Mouse (Mus musculus) lung, embryonic 15.5 days (tissue): ENCODE data around the gene Gm28047. TPM values are rescaled to one million over a fixed set of nuclear protein-coding genes. Genes with fewer than 3 reads are reported as not detected.

Experiments
- ATAC-seq: fragments of 200-750 bp; cut with Nextera tagmentation; 2 replicates; pipeline ENCODE4 v1.8.0; 2017; ENCODE audit warnings: moderate number of reproducible peaks, borderline replicate concordance; ENCODE audit not compliant: low FRiP score, low TSS enrichment; ENCODE audit errors: extremely low read depth
- H3K27ac ChIP-seq: fragments of 300-500 bp; sonication (generic); 2 replicates; pipeline ENCODE4 v1.5.1; 2015; ENCODE audit warnings: moderate library complexity, mild to moderate bottlenecking, inconsistent platforms
- H3K27me3 ChIP-seq: fragments of 300-500 bp; sonication (generic); 2 replicates; pipeline ENCODE4 v1.6.1; 2015; ENCODE audit warnings: inconsistent platforms
- H3K36me3 ChIP-seq: fragments of 300-500 bp; sonication (generic); 2 replicates; pipeline ENCODE4 v1.6.1; 2015; ENCODE audit warnings: inconsistent platforms
- H3K4me1 ChIP-seq: fragments of 300-500 bp; sonication (generic); 2 replicates; pipeline ENCODE4 v1.6.1; 2015; ENCODE audit warnings: inconsistent platforms
- H3K4me2 ChIP-seq: fragments of 300-500 bp; sonication (generic); 2 replicates; pipeline ENCODE4 v1.6.1; 2015; ENCODE audit warnings: inconsistent platforms, mild to moderate bottlenecking, moderate library complexity
- H3K4me3 ChIP-seq: fragments of 300-500 bp; sonication (generic); 2 replicates; pipeline ENCODE4 v1.5.1; 2015; ENCODE audit warnings: mild to moderate bottlenecking, inconsistent platforms
- H3K9ac ChIP-seq: fragments of 300-500 bp; sonication (generic); 2 replicates; pipeline ENCODE4 v1.6.1; 2015; ENCODE audit warnings: inconsistent platforms
- H3K9me3 ChIP-seq: fragments of 300-500 bp; sonication (generic); 2 replicates; pipeline ENCODE4 v1.6.1; 2016; ENCODE audit warnings: inconsistent platforms
- WGBS: fragments of 180-500 bp; shearing (Covaris S2); methylation state at CpG from one replicate; pipeline ENCODE4 v1.1.7; 2015; 5-methylcytosine and 5-hydroxymethylcytosine counted together
- polyA plus RNA-seq: library from polyadenylated mRNA; unstranded; fragments of >200 nt; fragmentation: Nextera tagmentation; extraction: Ambion mirVana; gene quantifications from 2 replicates; pipeline ENCODE4 v1.2.1, GENCODE M21; 2015

Gene Gm28047
- polyA plus RNA-seq, 1 experiment from 2014 or later: not detected

DNA sequence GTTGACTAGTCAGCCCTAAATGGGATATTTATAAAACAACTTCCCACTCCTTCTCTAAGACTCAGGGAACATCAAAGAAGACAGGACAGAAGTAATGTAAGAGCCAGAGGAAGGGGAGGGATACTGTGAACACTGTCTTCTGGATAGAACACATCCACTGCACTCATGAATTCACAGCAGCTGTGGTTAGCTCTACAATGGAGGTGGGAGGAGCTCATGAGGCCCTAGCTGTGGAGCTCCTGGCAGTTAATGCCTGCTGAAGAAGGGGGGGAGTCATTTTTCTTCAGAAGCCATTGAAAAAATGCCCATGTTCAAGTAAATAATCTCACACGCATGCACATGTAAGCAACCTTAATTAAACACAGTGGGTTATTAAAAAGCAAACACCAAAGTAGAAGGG is 47.9 kb downstream of the Gm28047 start:
- H3K4me1 ChIP-seq: no peaks in the 10 kb centered on the region
- no peak overlapping the region for H3K27ac ChIP-seq
- ATAC-seq: no peak
- H3K36me3 ChIP-seq: no peaks in the 10 kb centered on the region
- H3K4me3 ChIP-seq: no peak overlapping the region
- H3K27me3 ChIP-seq: no peaks in the 10 kb centered on the region
- H3K4me2 ChIP-seq: no peak overlapping the region
- H3K9me3 ChIP-seq: no peaks in the 10 kb centered on the region
- H3K9ac ChIP-seq: no peak overlapping the region
- WGBS: 82% methylated on average over 1 of the region's 1 CpGs

DNA sequence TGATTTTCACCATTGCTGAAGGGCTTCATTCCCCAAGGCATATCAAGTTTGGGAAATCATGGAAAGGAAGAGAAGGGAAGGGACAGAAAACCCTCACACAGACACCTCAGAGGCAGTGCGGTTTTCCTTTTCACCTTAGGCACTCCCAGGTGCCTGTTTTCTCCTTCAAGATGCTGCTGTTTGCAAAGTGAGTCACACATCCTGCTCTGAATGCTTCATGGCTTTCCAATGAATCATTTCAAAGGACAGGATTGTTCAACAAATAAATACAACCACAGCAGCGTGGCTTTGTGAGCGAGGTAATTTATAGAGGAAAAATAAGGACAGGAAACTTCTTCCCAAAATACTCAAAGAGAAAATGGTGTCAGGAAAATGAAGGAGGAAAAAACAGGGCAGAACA is 52.8 kb downstream of the Gm28047 start:
- no peaks in the 10 kb centered on the region for H3K36me3 ChIP-seq
- H3K4me2 ChIP-seq: no peak overlapping the region
- H3K4me1 ChIP-seq: no peaks in the 10 kb centered on the region
- WGBS: 50% methylated on average over 3 of the region's 3 CpGs
- ATAC-seq: no peak
- H3K27me3 ChIP-seq: no peaks in the 10 kb centered on the region
- no peak overlapping the region for H3K9ac ChIP-seq
- H3K4me3 ChIP-seq: no peak overlapping the region
- H3K27ac ChIP-seq: no peak overlapping the region
- no peaks in the 10 kb centered on the region for H3K9me3 ChIP-seq

DNA sequence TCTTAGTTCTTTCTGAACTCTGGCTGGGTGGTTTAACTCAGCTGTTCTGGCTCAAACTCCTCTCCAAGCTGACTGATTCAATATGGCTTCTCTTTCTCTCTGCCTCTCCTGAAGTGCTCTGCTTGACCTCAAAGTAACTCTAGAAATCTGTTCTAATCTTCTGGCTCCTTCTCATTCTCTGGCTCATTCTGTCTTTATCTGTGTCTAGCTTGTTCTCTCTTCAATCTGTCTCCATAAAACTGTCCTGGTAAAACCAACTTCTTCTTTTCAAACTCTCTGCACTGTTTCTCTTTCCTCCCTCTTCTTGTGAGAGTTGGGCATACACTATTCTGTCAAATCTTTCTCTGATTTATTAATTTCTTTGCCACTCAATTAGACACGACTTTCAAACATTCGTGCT is 57.0 kb downstream of the Gm28047 start:
- H3K27ac ChIP-seq: no peak overlapping the region
- peaks cover 3% of the 10 kb centered on the region; the same call in 1 of the 2 replicates for H3K36me3 ChIP-seq
- H3K4me3 ChIP-seq: no peak overlapping the region
- no peaks in the 10 kb centered on the region for H3K9me3 ChIP-seq
- no peaks in the 10 kb centered on the region for H3K27me3 ChIP-seq
- H3K4me2 ChIP-seq: no peak overlapping the region
- no peaks in the 10 kb centered on the region for H3K4me1 ChIP-seq
- ATAC-seq: no peak
- WGBS: 69% methylated on average over 2 of the region's 2 CpGs
- no peak overlapping the region for H3K9ac ChIP-seq

DNA sequence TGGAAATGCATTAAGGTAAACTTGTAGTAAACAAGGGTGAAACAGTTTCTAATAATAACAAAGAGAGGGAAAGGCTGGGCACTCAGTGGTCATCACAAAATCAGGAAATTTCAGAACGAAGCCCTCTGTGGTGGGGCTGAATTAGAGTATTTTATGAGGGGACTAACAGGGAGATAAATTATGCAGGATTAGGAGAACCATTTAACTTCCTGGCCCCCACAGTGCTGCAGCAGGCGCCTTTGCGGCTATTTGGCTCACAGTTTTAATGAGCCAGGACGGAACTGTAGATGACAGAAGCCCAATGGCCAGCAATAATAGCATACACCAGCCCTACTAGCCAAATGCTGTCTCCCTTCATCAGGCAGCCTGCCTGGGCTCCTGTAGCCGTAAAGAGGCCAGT is 61.2 kb downstream of the Gm28047 start:
- H3K4me2 ChIP-seq: no peak overlapping the region
- H3K27ac ChIP-seq: no peak overlapping the region
- H3K27me3 ChIP-seq: no peaks in the 10 kb centered on the region
- no peak for ATAC-seq
- no peaks in the 10 kb centered on the region for H3K9me3 ChIP-seq
- H3K36me3 ChIP-seq: peaks cover 15% of the 10 kb centered on the region; the same call in 1 of the 2 replicates
- WGBS: 87% methylated on average over 5 of the region's 5 CpGs
- no peak overlapping the region for H3K4me3 ChIP-seq
- H3K4me1 ChIP-seq: no peaks in the 10 kb centered on the region
- H3K9ac ChIP-seq: no peak overlapping the region

DNA sequence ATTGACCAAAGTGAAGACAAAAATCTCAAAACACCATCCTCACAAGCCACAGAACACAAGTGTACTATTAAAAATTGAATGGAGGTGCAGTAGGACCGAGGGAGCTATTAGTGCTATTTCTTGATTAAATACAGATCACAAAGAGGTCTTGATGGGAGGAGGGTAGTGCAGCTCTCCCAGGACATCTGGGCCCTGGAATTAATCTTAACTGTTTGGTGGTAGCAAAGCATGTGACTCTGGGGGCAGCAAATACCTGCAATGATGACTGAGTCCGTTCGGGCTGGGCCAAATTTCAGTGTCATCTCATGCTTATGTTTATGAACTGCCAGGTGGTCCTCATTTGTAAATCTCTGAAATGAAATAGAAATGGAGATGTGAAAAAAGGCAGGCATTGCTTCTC is 61.8 kb downstream of the Gm28047 start:
- 80% methylated on average over 3 of the region's 3 CpGs for WGBS

DNA sequence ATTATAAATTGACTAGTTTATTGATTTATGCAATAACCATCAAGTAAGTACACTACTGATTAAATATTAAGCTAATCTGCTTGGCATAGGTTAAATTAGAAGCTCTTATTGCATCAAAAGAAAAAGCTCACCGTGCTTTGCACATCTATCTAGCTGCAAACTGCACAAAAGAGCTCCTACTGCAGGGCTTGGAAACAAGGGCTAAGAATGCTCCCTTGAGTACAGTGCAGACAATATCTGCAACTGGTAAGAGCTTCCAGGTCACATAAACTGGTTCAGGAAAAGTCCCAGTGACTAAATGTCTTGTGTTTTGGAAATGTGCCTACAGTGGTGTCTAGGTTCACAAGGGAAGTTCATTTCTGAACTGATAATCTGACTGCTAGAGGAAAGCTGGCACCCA is 62.4 kb downstream of the Gm28047 start:
- H3K4me3 ChIP-seq: no peak overlapping the region
- no peak overlapping the region for H3K4me2 ChIP-seq
- H3K4me1 ChIP-seq: no peaks in the 10 kb centered on the region
- no peaks in the 10 kb centered on the region for H3K9me3 ChIP-seq
- WGBS: 88% methylated on average over 1 of the region's 1 CpGs
- ATAC-seq: no peak
- no peak overlapping the region for H3K27ac ChIP-seq
- H3K27me3 ChIP-seq: no peaks in the 10 kb centered on the region
- H3K36me3 ChIP-seq: peaks cover 15% of the 10 kb centered on the region; the same call in 1 of the 2 replicates
- no peak overlapping the region for H3K9ac ChIP-seq

More for the DNA sequence above, 61.8 kb downstream of the Gm28047 start:
- Histone ChIP-seq H3K9me3 (no peaks in the 10 kb centered on the region), H3K36me3 (peaks cover 15% of the 10 kb centered on the region; the same call in 1 of the 2 replicates), H3K4me3 (no peak overlapping the region), H3K27me3 (no peaks in the 10 kb centered on the region), H3K9ac (no peak overlapping the region), H3K4me1 (no peaks in the 10 kb centered on the region), H3K27ac (no peak overlapping the region), H3K4me2 (no peak overlapping the region)
- no peak for ATAC-seq

DNA sequence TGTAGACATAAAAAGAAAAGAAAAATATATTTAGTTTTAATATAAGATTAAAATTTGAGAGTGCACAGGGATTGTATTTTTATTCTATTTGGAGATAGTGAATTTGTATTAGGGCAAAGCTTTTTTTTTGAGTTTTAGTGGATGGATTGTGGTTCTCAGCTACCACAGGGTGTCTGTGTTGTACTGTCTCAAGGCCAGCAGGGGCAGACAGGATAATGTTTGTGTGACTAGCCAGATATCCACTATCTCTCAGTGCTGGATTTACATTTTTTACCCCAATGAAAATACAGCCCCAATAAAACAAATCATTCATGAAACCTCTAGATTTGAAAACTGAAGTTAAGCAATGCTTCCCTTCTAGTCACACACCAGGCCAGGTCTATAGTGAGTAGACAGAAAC is 67.3 kb downstream of the Gm28047 start:
- peaks cover 50% of the 10 kb centered on the region for H3K36me3 ChIP-seq
- no peaks in the 10 kb centered on the region for H3K4me1 ChIP-seq
- no peak overlapping the region for H3K4me2 ChIP-seq
- H3K27me3 ChIP-seq: no peaks in the 10 kb centered on the region
- no peak overlapping the region for H3K9ac ChIP-seq
- H3K4me3 ChIP-seq: no peak overlapping the region
- no peaks in the 10 kb centered on the region for H3K9me3 ChIP-seq
- H3K27ac ChIP-seq: no peak overlapping the region
- ATAC-seq: no peak

DNA sequence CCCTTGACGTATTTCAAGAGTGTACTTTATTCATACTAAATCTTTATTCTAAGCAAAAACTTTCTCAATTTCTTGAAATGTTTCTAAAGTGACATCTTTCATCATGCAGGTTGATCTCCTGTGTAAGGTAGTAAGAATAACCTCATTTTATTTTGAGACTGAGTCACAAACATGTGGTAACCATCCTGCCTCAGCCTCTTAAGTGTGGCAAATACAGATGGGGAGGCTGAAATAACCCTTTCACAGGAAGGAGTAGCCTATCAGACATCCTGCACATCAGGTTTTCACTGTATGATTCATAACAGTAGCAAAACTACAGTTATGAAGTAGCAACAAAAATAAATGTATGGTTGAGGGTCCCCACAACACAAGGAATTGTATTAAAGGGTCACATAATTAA is 69.3 kb downstream of the Gm28047 start:
- Histone ChIP-seq H3K9me3 (no peaks in the 10 kb centered on the region), H3K9ac (no peak overlapping the region), H3K4me2 (no peak overlapping the region), H3K4me3 (no peak overlapping the region), H3K4me1 (no peaks in the 10 kb centered on the region), H3K36me3 (peaks cover 61% of the 10 kb centered on the region), H3K27me3 (no peaks in the 10 kb centered on the region), H3K27ac (no peak overlapping the region)
- WGBS: 90% methylated on average over 1 of the region's 1 CpGs
- no peak for ATAC-seq

DNA sequence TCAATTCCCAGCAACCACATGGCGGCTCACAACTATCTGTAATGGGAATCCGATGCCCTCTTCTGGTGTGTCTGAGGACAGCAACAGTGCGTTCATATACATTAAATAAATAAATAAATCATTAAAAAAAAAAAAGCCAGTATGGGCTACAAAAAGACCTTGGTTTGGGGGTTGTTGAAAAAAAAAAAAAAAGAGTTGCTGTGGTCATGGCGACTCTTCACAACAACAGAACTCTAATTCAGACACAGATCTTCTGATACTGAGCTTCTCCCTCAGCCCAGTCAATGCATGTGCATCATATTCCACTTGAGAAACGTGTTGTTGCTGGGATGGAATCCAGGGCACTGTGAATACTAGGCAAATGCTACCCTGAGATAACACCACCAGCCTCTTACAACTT is 72.3 kb downstream of the Gm28047 start:
- Histone ChIP-seq H3K36me3 (peaks cover 61% of the 10 kb centered on the region), H3K9me3 (no peaks in the 10 kb centered on the region), H3K9ac (no peak overlapping the region), H3K27ac (no peak overlapping the region), H3K4me2 (no peak overlapping the region), H3K27me3 (no peaks in the 10 kb centered on the region), H3K4me1 (no peaks in the 10 kb centered on the region), H3K4me3 (no peak overlapping the region)
- 97% methylated on average over 5 of the region's 5 CpGs for WGBS
- no peak for ATAC-seq

DNA sequence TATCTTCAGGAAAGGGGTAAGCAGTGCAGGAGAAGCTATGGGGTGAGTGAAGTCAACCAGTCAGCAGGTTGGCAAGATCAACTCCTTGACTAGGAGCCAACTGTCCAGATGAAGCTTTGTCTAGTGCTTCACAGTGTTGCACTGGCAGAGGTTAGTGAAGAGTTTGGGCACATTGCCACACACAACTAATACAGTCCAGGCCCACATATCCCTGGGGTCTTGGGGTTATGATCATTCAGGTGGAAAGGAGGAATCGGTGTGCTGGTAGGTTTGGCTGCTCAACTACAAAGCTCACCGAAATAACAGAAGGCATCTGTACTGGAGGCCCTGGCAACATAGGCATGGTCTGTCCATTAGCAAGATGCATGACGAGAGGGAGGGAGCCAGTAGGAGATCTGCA is 77.4 kb downstream of the Gm28047 start:
- Histone ChIP-seq H3K4me1 (no peaks in the 10 kb centered on the region), H3K4me2 (no peak overlapping the region), H3K4me3 (no peak overlapping the region), H3K27ac (no peak overlapping the region), H3K27me3 (no peaks in the 10 kb centered on the region), H3K9me3 (no peaks in the 10 kb centered on the region), H3K36me3 (peaks cover 63% of the 10 kb centered on the region), H3K9ac (no peak overlapping the region)
- no peak for ATAC-seq
- 96% methylated on average over 3 of the region's 3 CpGs for WGBS

DNA sequence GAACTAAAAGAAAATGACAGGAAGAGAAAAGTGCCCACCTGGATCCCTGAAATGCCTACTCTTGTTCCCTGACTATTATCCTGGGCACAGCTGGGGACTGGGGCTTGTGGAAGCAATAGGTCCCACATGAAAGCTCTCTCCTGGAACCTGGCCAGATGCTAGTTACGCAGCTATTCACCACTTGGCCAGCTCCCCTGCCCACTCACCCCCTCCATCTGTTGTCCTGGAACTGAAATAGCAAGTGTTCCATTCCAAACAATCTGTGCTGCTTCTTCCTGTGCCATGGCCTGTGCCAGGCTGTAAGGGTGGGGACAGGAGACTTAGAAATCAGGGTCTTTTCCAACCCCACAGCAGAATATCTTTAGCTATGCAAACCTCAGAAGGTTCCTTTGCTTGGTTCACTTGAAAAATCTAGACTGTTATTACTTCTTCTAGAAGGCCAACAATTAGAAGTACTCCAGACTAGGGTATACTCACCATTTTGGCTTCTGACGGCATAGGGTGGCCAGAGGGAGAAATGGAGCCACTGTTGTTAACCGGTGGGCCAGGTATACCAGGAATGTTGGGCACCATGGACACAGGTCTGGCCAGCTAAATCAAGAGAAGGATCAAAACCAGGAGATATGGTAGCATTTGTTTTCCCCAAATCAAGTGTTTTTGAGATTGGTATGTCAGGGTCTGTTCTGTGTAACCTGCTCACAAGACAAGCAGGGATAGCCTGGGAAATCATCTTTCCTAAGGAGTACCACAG is 78.0 kb downstream of the Gm28047 start:
- WGBS: 76% methylated on average over 3 of the region's 3 CpGs
- Histone ChIP-seq H3K4me3 (no peak overlapping the region), H3K4me2 (no peak overlapping the region), H3K27ac (no peak overlapping the region), H3K9me3 (no peaks in the 10 kb centered on the region), H3K27me3 (no peaks in the 10 kb centered on the region), H3K9ac (no peak overlapping the region), H3K36me3 (peaks cover 63% of the 10 kb centered on the region), H3K4me1 (no peaks in the 10 kb centered on the region)
- ATAC-seq: no peak

DNA sequence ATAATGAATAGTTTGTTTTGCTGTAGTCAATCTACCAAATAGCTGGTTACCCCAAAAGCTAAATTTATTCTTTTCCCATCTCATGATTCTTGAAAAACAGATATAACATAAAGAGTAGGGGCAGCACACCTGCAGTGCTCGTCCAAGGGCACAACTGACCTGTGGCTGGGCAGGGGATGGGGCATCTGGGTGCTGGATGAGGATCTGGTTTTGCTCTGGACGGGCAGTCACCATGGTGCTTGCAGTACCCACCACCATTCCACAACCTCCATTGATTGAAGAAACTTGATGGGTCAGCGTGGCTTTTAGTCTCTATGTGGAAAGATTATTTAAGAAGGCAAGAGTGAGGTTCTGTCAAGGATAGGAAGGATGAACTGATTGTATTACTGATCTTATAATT is 78.6 kb downstream of the Gm28047 start:
- Histone ChIP-seq H3K4me3 (no peak overlapping the region), H3K4me2 (no peak overlapping the region), H3K9ac (no peak overlapping the region), H3K9me3 (no peaks in the 10 kb centered on the region), H3K36me3 (peaks cover 62% of the 10 kb centered on the region), H3K27me3 (no peaks in the 10 kb centered on the region), H3K4me1 (no peaks in the 10 kb centered on the region), H3K27ac (no peak overlapping the region)
- WGBS: 89% methylated on average over 3 of the region's 3 CpGs
- no peak for ATAC-seq

DNA sequence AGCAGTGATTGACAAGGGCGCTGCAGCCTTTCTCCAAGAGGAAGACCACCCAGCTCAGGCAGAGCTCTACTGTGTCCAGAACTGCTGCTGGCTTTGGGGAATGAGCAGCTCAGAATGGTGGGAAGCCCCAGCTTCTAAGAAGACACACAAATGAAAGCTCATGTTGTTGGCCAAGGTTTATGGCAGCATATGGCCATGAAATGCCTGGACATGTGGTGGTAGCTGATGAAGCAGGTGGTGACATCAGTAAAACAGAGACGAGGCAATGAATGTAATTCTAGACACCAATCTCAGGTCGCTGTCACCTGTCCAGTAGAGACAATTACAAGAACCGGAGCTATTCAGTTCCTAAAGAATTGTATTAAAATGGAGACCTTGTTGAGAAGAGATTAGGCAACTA is 80.1 kb downstream of the Gm28047 start:
- H3K9ac ChIP-seq: no peak overlapping the region
- H3K4me2 ChIP-seq: no peak overlapping the region
- no peaks in the 10 kb centered on the region for H3K27me3 ChIP-seq
- H3K27ac ChIP-seq: no peak overlapping the region
- H3K4me1 ChIP-seq: no peaks in the 10 kb centered on the region
- no peak for ATAC-seq
- no peak overlapping the region for H3K4me3 ChIP-seq
- H3K9me3 ChIP-seq: no peaks in the 10 kb centered on the region
- H3K36me3 ChIP-seq: peaks cover 72% of the 10 kb centered on the region
- WGBS: 92% methylated on average over 4 of the region's 4 CpGs
